Mouse (Mus musculus) erythroid progenitor cell, adult 5-6 weeks (primary cell): ENCODE measurements around the gene H2al1a. TPM values are rescaled to one million over a fixed set of nuclear protein-coding genes. Genes with fewer than 3 reads are reported as not detected.
"Not testable (repeated sequence)": the region's sequence is repeated elsewhere in the genome, so short reads cannot be mapped to it uniquely, and the experiment has no call there.

ENCODE experiments used
- ATAC-seq: replicated peaks from 2 replicates; pipeline ENCODE4 v1.8.0; 2016; ENCODE audit warnings: moderate number of reproducible peaks, mild to moderate bottlenecking, moderate TSS enrichment, inconsistent platforms; ENCODE audit not compliant: poor library complexity, low FRiP score, severe bottlenecking
- total RNA-seq, 2 experiments: library from RNA; stranded (forward) in 1 of 2; stranded (reverse) in 1 of 2; fragments of 150-400 nt in 1 of 2; fragments of 186-747, 209-891 nt in 1 of 2; gene quantifications; 2 replicates each; pipeline versions ENCODE4 v1.2.3 to v1.2.4; 2015 to 2017; ENCODE audit warnings: low replicate concordance in 2 of 2

Gene H2al1a
- total RNA-seq (2015; ENCODE audit: low replicate concordance) (not detected in 2 replicates), total RNA-seq (2017; ENCODE audit: low replicate concordance) (not detected in 2 replicates)

DNA sequence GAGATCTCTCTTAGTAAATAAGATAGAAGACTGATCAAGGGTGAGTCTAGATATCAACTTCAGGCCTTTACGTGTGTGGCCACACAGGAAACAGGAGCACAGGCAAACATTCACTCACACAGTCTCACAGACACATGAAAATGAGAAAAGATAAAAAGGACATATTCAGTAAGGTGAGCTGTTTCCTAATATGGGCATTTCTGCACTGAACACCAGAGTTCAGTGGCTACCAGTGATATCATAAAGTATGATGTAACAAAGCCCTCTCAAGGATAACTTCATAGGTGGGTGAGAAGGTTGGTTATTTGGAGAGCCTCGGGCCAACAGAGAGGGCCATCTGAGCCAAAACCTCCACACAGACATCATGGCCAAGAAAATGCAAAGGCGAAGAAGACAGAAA is at the start of gene H2al1a:
TSS of gene H2al1a (plus strand) at position 301 of the 400 bp plus-strand sequence.
- not testable (repeated sequence) for ATAC-seq

DNA sequence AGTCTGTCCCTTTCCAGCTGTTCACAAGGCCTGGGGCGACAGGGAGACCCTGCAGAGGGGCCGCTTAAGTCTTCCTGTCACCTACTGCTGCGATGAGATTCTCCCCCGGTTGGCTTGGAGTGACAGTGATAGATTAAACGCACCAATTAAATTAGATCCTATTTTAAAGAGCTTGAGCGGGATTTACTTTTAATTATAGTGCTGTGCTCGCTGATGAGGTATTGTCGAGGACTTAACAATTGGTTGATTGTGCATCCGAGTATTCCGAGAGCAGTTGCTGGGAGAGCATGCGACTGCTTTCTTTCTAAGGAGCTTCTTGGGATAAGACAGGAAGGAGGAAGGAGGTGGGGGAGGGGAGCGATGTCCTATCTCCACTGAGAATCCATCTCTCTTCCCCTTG is 48.9 kb upstream of the H2al1a start:
- ATAC-seq: no peak

DNA sequence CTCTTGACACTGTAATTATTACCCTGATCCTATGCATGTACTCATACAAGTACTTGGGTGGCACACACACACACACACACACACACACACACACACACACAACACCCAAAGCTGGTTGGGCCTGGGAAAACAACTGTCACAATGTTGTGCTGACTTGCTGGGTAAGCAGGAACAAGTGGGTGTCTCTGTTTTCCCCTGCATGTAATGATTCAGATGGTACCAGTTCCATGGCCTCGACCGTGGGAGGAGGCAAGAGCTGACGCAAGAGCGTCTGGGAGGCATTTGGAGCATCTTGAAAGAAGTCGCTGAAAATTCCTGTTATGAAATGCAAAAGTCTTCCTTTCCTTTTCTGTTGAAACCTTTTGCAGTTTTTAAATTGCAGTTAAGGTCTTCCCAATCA is 45.0 kb upstream of the H2al1a start:
- ATAC-seq: no peak

DNA sequence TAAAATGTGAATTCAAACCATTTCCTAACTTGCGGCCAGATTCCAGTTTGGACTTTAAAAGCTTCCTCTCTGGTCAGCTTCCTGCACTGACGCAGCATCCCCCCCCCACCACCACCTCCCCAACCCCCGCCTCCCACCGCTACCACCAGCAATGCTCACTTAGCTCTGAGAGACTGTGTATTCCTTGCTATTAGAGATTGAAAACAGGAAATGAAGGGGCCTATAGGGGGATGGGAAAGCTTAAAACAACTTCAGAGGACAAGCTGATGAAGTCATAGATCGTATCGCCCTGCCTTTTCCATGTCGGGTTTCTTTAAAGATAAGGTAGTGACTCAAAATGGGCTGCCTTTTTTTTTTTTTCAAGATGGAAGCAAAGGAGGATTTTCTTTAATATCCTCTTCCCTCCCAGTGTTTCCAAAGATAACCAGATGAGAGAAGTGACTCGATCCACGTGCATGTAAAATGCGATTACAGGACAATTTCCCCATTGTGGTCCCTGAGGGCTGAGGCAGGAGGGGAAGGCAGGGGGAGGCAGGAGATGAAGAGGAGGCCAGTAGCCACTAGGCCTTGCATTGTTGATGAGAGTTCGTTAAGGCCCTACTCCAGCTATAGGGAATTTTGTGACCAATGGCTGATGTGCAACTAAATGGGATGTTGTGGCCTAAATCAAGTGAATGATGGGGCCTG is 44.4 kb upstream of the H2al1a start:
- no peak for ATAC-seq

DNA sequence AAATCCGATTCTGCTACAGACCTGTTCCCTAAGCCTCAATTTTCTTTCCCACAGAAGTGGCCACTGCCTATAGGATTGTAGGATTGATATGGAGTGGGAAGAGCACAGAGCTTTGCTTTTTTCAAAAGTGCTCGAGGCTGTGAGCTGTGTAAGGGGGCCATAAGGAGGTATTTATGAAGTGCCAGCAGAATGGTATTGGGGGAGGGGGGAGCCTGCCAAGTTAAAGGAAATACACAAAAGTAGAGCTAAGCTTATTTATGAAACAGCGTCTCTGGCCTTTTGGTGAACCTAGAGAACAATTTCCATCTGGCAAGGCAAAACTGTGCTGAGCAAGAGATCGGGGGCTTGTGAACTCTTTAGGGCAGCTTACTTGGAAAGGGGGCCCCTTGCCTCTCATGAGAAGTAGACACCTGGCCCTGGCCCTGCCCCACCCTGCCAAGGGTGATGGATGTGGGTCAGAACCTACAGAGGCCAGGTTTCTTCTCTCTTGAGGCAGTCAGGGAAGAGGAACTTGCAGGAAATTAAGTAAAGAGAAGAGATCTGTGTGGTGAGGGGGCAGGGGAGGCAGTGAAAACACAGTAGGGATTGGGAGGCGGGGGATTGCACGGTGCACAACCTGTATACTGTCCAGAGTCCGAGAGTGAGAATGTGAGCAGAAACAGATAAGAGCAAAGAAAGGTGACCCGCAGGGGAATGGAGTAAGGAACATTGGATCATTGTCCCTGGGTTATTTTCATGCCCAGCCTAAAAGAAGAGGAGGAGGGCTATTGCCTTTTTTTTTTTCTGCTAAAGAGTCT is 43.3 kb upstream of the H2al1a start:
- no peak for ATAC-seq

DNA sequence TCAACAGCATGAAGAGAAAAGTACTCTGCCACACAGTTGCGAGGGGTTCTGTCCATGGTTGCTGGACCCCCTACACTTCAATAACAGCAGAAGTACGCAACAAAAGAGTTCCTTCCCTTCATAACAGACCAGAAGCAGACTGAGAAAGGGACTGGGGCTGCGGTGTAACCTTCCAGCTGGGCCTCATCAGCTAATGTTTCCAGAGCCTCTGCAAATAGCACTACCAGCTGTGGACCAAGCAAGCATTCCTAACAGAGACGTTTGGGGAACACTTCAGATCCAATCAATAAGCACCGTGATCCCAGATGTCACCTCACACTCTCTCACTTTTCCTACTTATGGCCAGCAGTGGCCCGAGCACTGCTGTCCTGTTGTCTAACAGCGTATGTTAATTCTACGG is 34.1 kb upstream of the H2al1a start:
- no peak for ATAC-seq

DNA sequence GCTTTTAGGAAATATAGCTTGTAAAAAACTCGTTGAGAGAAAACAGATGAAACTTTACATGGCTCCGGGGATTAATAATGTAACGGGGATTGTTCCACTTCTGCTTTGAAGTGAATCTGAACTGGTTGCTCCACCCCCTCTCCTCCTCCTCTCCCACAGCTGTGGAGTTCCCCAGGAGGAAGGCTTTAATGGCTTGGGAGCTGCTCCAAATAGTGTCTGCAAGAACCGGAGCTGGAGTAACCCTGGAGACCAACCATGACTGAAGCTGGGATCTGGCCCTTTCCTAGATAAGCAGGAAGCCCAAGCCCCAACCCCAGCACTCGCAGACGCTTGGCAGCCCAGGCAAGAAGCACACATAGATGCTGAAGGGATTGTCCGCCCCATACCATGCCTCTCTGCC is 31.3 kb upstream of the H2al1a start:
- ATAC-seq: no peak

DNA sequence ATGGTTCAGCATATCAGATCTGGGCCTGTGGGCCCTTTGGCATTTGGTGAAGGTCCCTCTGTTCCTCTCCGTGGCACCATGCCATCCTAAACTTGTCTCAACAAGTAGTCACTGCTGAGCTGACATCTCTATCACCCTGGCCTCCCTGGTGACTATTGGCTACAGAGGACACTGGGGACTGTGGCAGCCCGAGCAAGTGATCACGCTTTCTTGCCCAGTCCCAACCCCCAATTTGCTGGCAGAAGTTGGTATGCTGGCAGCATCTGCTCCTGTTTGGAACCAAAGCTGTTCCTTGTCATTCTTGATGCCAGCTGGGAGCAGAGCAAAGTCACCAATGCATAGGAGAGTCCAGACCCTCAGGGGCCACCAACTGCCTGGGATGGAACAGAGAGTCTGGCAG is 30.0 kb upstream of the H2al1a start:
- no peak for ATAC-seq

DNA sequence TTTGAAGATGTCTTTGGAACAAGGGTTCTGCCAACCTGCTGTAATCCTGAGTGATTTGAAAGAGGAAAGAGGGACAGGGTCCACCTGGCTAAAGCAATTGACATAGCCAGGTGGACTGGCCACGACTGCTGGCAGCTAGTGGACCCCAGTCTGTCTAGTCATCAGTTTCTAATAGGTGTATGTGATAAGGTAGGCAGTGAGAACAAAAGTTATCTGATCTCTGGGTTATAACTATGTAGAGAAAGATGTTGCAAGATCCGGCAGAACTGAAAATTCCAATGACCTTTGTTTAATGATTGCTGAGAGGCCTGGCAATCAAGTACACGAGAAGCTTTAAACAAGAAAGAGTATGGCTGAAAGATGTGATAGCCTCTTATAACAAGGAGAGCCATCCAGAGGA is 25.9 kb upstream of the H2al1a start:
- no peak for ATAC-seq

DNA sequence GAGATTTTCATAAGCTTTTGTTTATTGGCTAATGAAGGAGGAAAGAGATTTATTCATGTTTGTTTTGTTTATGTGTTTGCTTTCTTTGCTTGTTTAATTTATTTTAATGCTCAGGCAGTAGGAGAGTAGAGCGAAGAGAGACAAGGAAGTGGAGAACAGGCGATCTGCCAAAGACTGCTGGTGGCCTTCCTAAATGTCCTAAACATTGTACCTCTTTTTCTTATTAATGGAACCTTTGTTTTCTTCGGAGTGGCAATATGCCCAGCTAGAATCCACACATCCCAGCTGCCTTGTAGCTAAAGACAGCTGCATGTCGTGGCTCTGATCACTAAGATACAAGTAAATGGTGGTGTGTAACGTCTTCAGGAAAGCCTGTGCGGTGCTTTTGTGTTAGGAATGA is 22.0 kb upstream of the H2al1a start:
- no peak for ATAC-seq

DNA sequence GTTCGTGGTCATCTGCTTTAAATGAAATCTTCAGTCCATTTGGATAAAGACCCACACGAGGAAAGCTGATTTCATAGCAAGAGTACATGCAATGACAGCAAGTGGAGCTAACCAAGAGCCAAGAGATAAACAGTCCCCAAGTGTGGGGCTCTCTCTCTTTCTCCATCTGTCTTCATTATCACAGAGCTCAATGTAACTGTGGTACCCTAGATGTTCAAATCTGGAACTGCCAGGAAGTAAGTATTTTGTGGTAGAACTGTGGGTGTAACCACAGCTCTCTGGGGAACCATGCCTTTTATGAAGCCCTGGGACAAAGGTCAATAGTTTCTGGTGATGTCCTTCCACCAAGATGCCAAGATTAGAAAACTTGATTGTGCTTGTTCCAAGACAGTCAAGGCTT is 18.3 kb upstream of the H2al1a start:
- no peak for ATAC-seq

DNA sequence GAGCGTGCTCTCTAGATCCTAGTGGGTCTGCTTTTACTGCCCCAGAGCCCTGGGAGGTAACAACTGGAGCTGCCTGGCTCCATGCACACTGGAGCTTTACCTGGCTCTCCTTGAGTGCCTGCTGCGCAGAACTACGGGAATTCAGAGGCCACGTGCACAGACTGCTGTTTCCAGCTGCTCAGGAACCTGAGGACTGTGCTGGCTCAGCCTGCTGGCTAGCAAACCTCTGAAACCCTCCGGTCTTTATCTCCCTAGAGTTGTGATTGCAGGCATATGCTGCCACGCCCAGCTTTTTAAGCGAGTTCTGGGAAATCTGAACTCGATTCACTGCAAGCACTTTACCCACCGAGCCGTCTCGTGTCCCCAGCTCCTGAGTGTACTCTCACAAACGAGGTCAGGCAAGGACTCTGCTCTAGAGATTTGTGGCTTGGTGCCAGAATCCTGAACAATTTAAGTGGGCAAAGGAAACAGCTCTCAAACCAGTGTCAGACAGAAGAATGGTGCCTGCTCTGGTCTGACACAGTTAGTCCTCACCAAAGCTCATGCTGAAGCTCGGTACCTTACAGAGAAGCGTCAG is 10.7 kb upstream of the H2al1a start:
- ATAC-seq: no peak

DNA sequence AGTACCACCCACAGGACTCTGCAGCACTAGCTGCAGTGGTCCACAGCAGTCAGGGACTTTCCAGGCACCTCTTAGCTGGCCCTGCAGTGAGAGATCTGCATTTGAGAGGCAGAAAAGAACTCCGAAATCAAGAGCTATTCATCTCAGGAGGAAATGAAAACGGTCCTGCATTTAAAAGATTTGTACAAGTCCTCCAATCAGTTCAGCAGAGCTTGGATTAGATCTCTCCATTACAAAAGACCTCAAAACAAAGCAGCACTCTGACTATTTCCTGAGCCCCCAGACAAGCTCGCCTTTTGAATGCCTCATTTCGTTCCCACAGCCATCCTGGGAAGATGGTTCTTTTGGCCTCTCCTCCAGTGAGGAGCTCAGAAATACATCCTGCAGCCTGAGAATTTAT is 9.8 kb upstream of the H2al1a start:
- ATAC-seq: no peak

DNA sequence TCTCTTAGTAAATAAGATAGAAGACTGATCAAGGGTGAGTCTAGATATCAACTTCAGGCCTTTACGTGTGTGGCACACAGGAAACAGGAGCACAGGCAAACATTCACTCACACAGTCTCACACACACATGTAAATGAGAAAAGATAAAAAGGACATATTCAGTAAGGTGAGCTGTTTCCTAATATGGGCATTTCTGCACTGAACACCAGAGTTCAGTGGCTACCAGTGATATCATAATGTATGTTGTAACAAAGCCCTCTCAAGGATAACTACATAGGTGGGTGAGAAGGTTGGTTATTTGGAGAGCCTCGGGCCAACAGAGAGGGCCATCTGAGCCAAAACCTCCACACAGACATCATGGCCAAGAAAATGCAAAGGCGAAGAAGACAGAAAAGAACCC is 3.1 kb downstream of the H2al1a start, which contains the start of gene H2al1b:
TSS of gene H2al1b (plus strand) at position 301 of the 400 bp plus-strand sequence.
- not testable (repeated sequence) for ATAC-seq

DNA sequence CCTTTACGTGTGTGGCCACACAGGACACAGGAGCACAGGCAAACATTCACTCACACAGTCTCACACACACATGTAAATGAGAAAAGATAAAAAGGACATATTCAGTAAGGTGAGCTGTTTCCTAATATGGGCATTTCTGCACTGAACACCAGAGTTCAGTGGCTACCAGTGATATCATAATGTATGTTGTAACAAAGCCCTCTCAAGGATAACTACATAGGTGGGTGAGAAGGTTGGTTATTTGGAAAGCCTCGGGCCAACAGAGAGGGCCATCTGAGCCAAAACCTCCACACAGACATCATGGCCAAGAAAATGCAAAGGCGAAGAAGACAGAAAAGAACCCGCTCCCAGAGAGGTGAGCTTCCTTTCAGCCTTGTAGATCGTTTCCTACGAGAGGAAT is 6.3 kb downstream of the H2al1a start, which contains the start of gene H2al1c:
TSS of gene H2al1c (plus strand) at position 301 of the 400 bp plus-strand sequence.
- not testable (repeated sequence) for ATAC-seq

DNA sequence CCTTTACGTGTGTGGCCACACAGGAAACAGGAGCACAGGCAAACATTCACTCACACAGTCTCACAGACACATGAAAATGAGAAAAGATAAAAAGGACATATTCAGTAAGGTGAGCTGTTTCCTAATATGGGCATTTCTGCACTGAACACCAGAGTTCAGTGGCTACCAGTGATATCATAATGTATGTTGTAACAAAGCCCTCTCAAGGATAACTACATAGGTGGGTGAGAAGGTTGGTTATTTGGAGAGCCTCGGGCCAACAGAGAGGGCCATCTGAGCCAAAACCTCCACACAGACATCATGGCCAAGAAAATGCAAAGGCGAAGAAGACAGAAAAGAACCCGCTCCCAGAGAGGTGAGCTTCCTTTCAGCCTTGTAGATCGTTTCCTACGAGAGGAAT is 9.5 kb downstream of the H2al1a start, which contains the start of gene H2al1d:
TSS of gene H2al1d (plus strand) at position 301 of the 400 bp plus-strand sequence.
- not testable (repeated sequence) for ATAC-seq

DNA sequence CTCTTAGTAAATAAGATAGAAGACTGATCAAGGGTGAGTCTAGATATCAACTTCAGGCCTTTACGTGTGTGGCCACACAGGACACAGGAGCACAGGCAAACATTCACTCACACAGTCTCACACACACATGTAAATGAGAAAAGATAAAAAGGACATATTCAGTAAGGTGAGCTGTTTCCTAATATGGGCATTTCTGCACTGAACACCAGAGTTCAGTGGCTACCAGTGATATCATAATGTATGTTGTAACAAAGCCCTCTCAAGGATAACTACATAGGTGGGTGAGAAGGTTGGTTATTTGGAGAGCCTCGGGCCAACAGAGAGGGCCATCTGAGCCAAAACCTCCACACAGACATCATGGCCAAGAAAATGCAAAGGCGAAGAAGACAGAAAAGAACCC is 12.6 kb downstream of the H2al1a start, which contains the start of gene H2al1e:
TSS of gene H2al1e (plus strand) at position 301 of the 400 bp plus-strand sequence.
- ATAC-seq: not testable (repeated sequence)

DNA sequence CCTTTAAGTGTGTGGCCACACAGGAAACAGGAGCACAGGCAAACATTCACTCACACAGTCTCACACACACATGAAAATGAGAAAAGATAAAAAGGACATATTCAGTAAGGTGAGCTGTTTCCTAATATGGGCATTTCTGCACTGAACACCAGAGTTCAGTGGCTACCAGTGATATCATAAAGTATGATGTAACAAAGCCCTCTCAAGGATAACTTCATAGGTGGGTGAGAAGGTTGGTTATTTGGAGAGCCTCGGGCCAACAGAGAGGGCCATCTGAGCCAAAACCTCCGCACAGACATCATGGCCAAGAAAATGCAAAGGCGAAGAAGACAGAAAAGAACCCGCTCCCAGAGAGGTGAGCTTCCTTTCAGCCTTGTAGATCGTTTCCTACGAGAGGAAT is 15.8 kb downstream of the H2al1a start, which contains the start of gene H2al1f:
TSS of gene H2al1f (plus strand) at position 301 of the 400 bp plus-strand sequence.
- ATAC-seq: not testable (repeated sequence)

DNA sequence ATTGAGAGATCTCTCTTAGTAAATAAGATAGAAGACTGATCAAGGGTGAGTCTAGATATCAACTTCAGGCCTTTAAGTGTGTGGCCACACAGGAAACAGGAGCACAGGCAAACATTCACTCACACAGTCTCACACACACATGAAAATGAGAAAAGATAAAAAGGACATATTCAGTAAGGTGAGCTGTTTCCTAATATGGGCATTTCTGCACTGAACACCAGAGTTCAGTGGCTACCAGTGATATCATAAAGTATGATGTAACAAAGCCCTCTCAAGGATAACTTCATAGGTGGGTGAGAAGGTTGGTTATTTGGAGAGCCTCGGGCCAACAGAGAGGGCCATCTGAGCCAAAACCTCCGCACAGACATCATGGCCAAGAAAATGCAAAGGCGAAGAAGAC is 18.9 kb downstream of the H2al1a start, which contains the start of gene H2al1g:
TSS of gene H2al1g (plus strand) at position 301 of the 400 bp plus-strand sequence.
- not testable (repeated sequence) for ATAC-seq

DNA sequence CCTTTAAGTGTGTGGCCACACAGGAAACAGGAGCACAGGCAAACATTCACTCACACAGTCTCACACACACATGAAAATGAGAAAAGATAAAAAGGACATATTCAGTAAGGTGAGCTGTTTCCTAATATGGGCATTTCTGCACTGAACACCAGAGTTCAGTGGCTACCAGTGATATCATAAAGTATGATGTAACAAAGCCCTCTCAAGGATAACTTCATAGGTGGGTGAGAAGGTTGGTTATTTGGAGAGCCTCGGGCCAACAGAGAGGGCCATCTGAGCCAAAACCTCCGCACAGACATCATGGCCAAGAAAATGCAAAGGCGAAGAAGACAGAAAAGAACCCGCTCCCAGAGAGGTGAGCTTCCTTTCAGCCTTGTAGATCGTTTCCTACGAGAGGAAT is 22.1 kb downstream of the H2al1a start, which contains the start of gene H2al1h:
TSS of gene H2al1h (plus strand) at position 301 of the 400 bp plus-strand sequence.
- not testable (repeated sequence) for ATAC-seq
